Mouse (Mus musculus) megakaryocyte-erythroid progenitor cell, adult 5-6 weeks (primary cell): ENCODE measurements around the gene Dgka. TPM values are rescaled to one million over a fixed set of nuclear protein-coding genes. Genes with fewer than 3 reads are reported as not detected.

Source experiments
- ATAC-seq: replicated peaks from 2 replicates; pipeline ENCODE4 v1.8.0; 2016; ENCODE audit warnings: mild to moderate bottlenecking, inconsistent platforms; ENCODE audit not compliant: severe bottlenecking, poor library complexity, low FRiP score, low TSS enrichment
- total RNA-seq, 2 experiments: library from RNA; stranded (forward) in 1 of 2; stranded (reverse) in 1 of 2; fragments of 200-1000, 215-1000 nt in 1 of 2; fragments of >200 nt in 1 of 2; fragmentation: Nextera tagmentation in 1 of 2; gene quantifications; 2 replicates each; pipeline ENCODE4 v1.2.3; 2014 to 2017

Gene Dgka
- total RNA-seq (2014; fragmentation: Nextera tagmentation) (10.6 and 11.4 TPM in 2 replicates), total RNA-seq (2017) (1.0 and 6.1 TPM in 2 replicates)

- no peak for ATAC-seq
These were observed at the start of gene Dgka for GRCm38 (mm10) chr10:128744680-128745601. Dgka (minus strand) TSS chr10:128744855.

GRCm38 (mm10) chr10:128794391-128794790, 49.7 kb upstream of the Dgka start:
- no peak for ATAC-seq

GRCm38 (mm10) chr10:128793258-128793657, 48.6 kb upstream of the Dgka start:
- ATAC-seq: no peak

- no peak for ATAC-seq
These were observed 47.4 kb upstream of the Dgka start for GRCm38 (mm10) chr10:128792041-128792440.

- ATAC-seq: no peak
These were observed 45.9 kb upstream of the Dgka start, which contains the start of gene Mmp19 for GRCm38 (mm10) chr10:128790398-128791124. Mmp19 (plus strand) TSS chr10:128790910.

GRCm38 (mm10) chr10:128780200-128780599, 35.5 kb upstream of the Dgka start:
- no peak for ATAC-seq

- ATAC-seq: peak; percentile 63
These were observed 34.5 kb upstream of the Dgka start for GRCm38 (mm10) chr10:128779011-128779795.

- no peak for ATAC-seq
These were observed 33.8 kb upstream of the Dgka start for GRCm38 (mm10) chr10:128778441-128778840.

GRCm38 (mm10) chr10:128773685-128774084, 29.0 kb upstream of the Dgka start:
- ATAC-seq: peak; percentile 85

GRCm38 (mm10) chr10:128772895-128773294, 28.2 kb upstream of the Dgka start:
- ATAC-seq: no peak

- ATAC-seq: peak; percentile 82
These were observed 3.7 kb upstream of the Dgka start for GRCm38 (mm10) chr10:128748252-128748864.

- peak; percentile 85 for ATAC-seq
These were observed 3.1 kb upstream of the Dgka start, which contains the start of gene Pym1 for GRCm38 (mm10) chr10:128747646-128748251. Pym1 (plus strand) TSS chr10:128747889.

- ATAC-seq: no peak
These were observed 2.5 kb upstream of the Dgka start for GRCm38 (mm10) chr10:128746972-128747645.

GRCm38 (mm10) chr10:128745946-128746613, 1.4 kb upstream of the Dgka start:
- ATAC-seq: no peak

- no peak for ATAC-seq
These were observed 444 bp downstream of the Dgka start for GRCm38 (mm10) chr10:128744211-128744610.

- no peak for ATAC-seq
These were observed 864 bp downstream of the Dgka start for GRCm38 (mm10) chr10:128743791-128744191.

- ATAC-seq: no peak
These were observed 1.4 kb downstream of the Dgka start for GRCm38 (mm10) chr10:128743235-128743634.

- ATAC-seq: no peak
These were observed 2.0 kb downstream of the Dgka start for GRCm38 (mm10) chr10:128742616-128743015.
